Mouse (Mus musculus) right cerebral cortex, postnatal 25 days (tissue): ENCODE data around the gene Vmn1r166.
"Not testable (repeated sequence)": the region's sequence is repeated elsewhere in the genome, so short reads cannot be mapped to it uniquely, and the experiment has no call there.

Experiments
- DNase-seq: peaks from one replicate; pipeline ENCODE4 v3.0.0; 2022

Vmn1r166 gene

DNA sequence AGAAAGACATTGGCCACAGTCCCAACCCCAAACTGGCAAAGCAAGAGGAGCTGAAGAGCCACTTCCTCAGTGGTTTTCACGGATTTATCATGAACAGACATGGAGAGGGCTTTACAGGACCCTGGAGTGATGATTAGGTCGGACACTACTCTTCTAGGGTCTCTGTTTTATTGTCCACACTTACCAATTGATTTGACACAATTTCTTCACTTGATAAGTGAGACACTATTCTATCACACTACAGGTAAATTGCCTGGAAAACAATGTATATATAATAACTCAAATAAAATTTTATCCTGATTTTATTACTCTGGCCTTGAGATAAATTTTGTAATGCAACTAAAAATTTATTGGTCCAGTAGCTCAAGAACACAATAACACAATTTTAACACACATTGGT lies at the start of gene Vmn1r166:
Gene Vmn1r166, minus strand, starts transcription at position 101 of the 400 bp plus-strand sequence.
- DNase-seq, result not testable (repeated sequence)

DNA sequence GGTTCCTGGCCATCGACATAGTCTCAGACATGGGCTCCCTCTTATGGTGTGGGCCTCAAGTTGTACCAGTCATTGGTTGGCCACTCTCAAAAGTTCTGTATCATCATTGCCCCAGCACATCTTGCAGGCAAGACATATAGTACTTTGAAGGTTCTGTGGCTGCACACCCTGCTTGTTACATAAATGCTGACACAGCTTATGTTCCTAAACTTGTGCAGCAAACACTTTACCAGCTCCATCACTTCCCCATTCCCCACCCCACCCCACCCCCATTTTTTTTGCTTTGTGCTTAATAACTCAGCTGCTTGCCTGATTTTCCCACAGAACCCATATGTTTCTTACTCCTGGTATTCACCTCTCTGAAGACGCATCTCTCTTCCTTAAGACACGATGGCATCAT lies 49.4 kb upstream of the Vmn1r166 start, which contains the start of gene Nlrp4e:
Gene Nlrp4e, plus strand, starts transcription at position 301 of the 400 bp plus-strand sequence.
- not testable (repeated sequence) for DNase-seq

DNA sequence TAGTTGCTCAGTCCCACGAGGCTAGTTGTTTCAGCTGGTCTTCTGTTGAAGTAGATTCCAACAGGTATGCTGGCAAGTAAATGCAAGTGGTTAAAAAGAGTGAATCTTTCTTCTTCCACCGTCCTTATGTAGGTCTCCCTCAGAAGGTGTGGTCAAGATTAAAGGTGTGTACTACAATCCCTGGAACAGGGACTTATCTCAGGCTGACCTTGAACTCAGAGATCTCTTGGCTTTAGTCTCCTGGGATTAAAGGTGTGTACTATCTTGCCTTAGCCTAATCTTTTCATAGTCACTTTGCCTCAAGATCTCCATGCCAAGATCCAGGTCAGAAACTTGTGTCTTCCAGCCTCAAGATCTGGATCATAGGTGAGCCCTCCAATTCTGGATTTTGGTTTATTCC lies 27.3 kb upstream of the Vmn1r166 start, which contains the start of gene Gm6902:
Gene Gm6902, minus strand, starts transcription at position 101 of the 400 bp plus-strand sequence.
- DNase-seq, result not testable (repeated sequence)

DNA sequence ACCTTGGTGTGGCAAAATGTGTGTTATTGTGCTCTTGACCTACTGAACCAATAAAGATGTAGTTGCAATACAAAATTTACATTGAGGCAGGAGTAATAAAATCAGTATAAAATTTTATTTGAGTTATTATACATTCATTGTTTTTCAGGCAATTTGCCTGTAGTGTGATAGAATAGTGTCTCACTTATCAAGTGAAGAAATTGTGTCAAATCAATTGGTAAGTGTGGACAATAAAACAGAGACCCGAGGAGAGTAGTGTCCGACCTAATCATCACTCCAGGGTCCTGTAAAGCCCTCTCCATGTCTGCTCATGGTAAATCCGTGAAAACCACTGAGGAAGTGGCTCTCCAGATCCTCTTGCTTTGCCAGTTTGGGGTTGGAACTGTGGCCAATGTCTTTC lies 34.5 kb downstream of the Vmn1r166 start, which contains the start of gene Vmn1r165:
Gene Vmn1r165, plus strand, starts transcription at position 301 of the 400 bp plus-strand sequence.
- DNase-seq, result not testable (repeated sequence)
